Mouse (Mus musculus) midbrain, embryonic 13.5 days (tissue): Measurements from ENCODE around the gene Barx2. TPM values are rescaled to one million over a fixed set of nuclear protein-coding genes. Genes with fewer than 3 reads are reported as not detected.

Experiments
- ATAC-seq: fragments of 200-750 bp; cut with Nextera tagmentation; 2 replicates; pipeline ENCODE4 v1.8.0; 2017; ENCODE audit warnings: mild to moderate bottlenecking, moderate TSS enrichment, moderate library complexity
- H3K27ac ChIP-seq: fragments of 300-500 bp; sonication (generic); 2 replicates; pipeline ENCODE4 v1.5.1; 2015; ENCODE audit warnings: inconsistent platforms, mild to moderate bottlenecking, moderate library complexity
- H3K27me3 ChIP-seq: fragments of 300-500 bp; sonication (generic); 2 replicates; pipeline ENCODE4 v1.6.1; 2015; ENCODE audit warnings: mild to moderate bottlenecking, inconsistent platforms
- H3K36me3 ChIP-seq: fragments of 300-500 bp; sonication (generic); 2 replicates; pipeline ENCODE4 v1.6.1; 2015; ENCODE audit warnings: mild to moderate bottlenecking, inconsistent platforms
- H3K4me1 ChIP-seq: fragments of 300-500 bp; sonication (generic); replicated peaks from 2 replicates; pipeline ENCODE4 v1.6.1; 2015; ENCODE audit warnings: inconsistent platforms
- H3K4me2 ChIP-seq: fragments of 300-500 bp; sonication (generic); replicated peaks from 2 replicates; pipeline ENCODE4 v1.6.1; 2015; ENCODE audit warnings: moderate library complexity, mild to moderate bottlenecking, inconsistent platforms
- H3K4me3 ChIP-seq: fragments of 300-500 bp; sonication (generic); replicated peaks from 2 replicates; pipeline ENCODE4 v1.5.1; 2015; ENCODE audit warnings: mild to moderate bottlenecking, inconsistent platforms
- H3K9ac ChIP-seq: fragments of 300-500 bp; sonication (generic); replicated peaks from 2 replicates; pipeline ENCODE4 v1.6.1; 2015; ENCODE audit warnings: mild to moderate bottlenecking, inconsistent platforms
- H3K9me3 ChIP-seq: fragments of 300-500 bp; sonication (generic); 2 replicates; pipeline ENCODE4 v1.6.1; 2016; ENCODE audit warnings: mild to moderate bottlenecking, inconsistent platforms
- WGBS: fragments of 180-500 bp; shearing (Covaris S2); methylation state at CpG from one replicate; pipeline ENCODE4 v1.1.7; 2015; 5-methylcytosine and 5-hydroxymethylcytosine counted together
- polyA plus RNA-seq: library from polyadenylated mRNA; unstranded; fragments of >200 nt; fragmentation: Nextera tagmentation; extraction: Ambion mirVana; gene quantifications from 2 replicates; pipeline ENCODE4 v1.2.1, GENCODE M21; 2015

Barx2 gene
- polyA plus RNA-seq, 1 experiment from 2014 or later, result 0.13 TPM

- Histone ChIP-seq H3K27me3 (no peaks in the 10 kb centered on the region), H3K4me1 (no peaks in the 10 kb centered on the region), H3K9me3 (no peaks in the 10 kb centered on the region), H3K9ac (no peak overlapping the region), H3K4me3 (no peak overlapping the region), H3K36me3 (no peaks in the 10 kb centered on the region), H3K4me2 (no peak overlapping the region), H3K27ac (no peak overlapping the region)
- no peak for ATAC-seq
- 93% methylated on average over 2 of the region's 2 CpGs for WGBS
Measured at GRCm38 (mm10) chr9:31882376-31882775, 30.9 kb downstream of the Barx2 start.

- ATAC-seq, result no peak
- H3K4me2 ChIP-seq, result no peak overlapping the region
- 88% methylated on average over 3 of the region's 3 CpGs for WGBS
- no peaks in the 10 kb centered on the region for H3K27me3 ChIP-seq
- no peak overlapping the region for H3K27ac ChIP-seq
- no peaks in the 10 kb centered on the region for H3K9me3 ChIP-seq
- no peaks in the 10 kb centered on the region for H3K4me1 ChIP-seq
- H3K9ac ChIP-seq, result no peak overlapping the region
- no peaks in the 10 kb centered on the region for H3K36me3 ChIP-seq
- no peak overlapping the region for H3K4me3 ChIP-seq
Measured at GRCm38 (mm10) chr9:31875556-31875955, 37.7 kb downstream of the Barx2 start.

GRCm38 (mm10) chr9:31874236-31874635 lies 39.0 kb downstream of the Barx2 start:
- no peaks in the 10 kb centered on the region for H3K27me3 ChIP-seq
- no peaks in the 10 kb centered on the region for H3K9me3 ChIP-seq
- H3K27ac ChIP-seq, result no peak overlapping the region
- H3K4me3 ChIP-seq, result no peak overlapping the region
- H3K36me3 ChIP-seq, result no peaks in the 10 kb centered on the region
- H3K4me2 ChIP-seq, result no peak overlapping the region
- WGBS, result 96% methylated on average over 3 of the region's 3 CpGs
- H3K9ac ChIP-seq, result no peak overlapping the region
- no peak for ATAC-seq
- H3K4me1 ChIP-seq, result no peaks in the 10 kb centered on the region

GRCm38 (mm10) chr9:31871410-31871809 lies 41.9 kb downstream of the Barx2 start:
- no peak for ATAC-seq
- Histone ChIP-seq H3K9ac (no peak overlapping the region), H3K27me3 (no peaks in the 10 kb centered on the region), H3K27ac (no peak overlapping the region), H3K4me2 (no peak overlapping the region), H3K9me3 (no peaks in the 10 kb centered on the region), H3K4me1 (no peaks in the 10 kb centered on the region), H3K36me3 (no peaks in the 10 kb centered on the region), H3K4me3 (no peak overlapping the region)
- 68% methylated on average over 4 of the region's 4 CpGs for WGBS

- Histone ChIP-seq H3K4me1 (no peaks in the 10 kb centered on the region), H3K4me2 (no peak overlapping the region), H3K36me3 (no peaks in the 10 kb centered on the region), H3K9me3 (no peaks in the 10 kb centered on the region), H3K9ac (no peak overlapping the region), H3K27me3 (no peaks in the 10 kb centered on the region), H3K4me3 (no peak overlapping the region), H3K27ac (no peak overlapping the region)
- no peak for ATAC-seq
- 88% methylated on average over 2 of the region's 2 CpGs for WGBS
Measured at GRCm38 (mm10) chr9:31868823-31869460, 44.3 kb downstream of the Barx2 start.

GRCm38 (mm10) chr9:31863830-31864229 lies 49.4 kb downstream of the Barx2 start:
- ATAC-seq, result no peak
- Histone ChIP-seq H3K36me3 (no peaks in the 10 kb centered on the region), H3K27me3 (peaks cover 9% of the 10 kb centered on the region), H3K9ac (no peak overlapping the region), H3K27ac (no peak overlapping the region), H3K4me1 (peaks cover 3% of the 10 kb centered on the region), H3K4me2 (no peak overlapping the region), H3K9me3 (no peaks in the 10 kb centered on the region), H3K4me3 (no peak overlapping the region)
- WGBS, result 77% methylated on average over 6 of the region's 6 CpGs

- Histone ChIP-seq H3K4me2 (no peak overlapping the region), H3K4me1 (peaks cover 10% of the 10 kb centered on the region), H3K27ac (no peak overlapping the region), H3K36me3 (no peaks in the 10 kb centered on the region), H3K9ac (no peak overlapping the region), H3K4me3 (no peak overlapping the region), H3K9me3 (no peaks in the 10 kb centered on the region), H3K27me3 (peaks cover 14% of the 10 kb centered on the region)
- ATAC-seq, result no peak
- 87% methylated on average over 5 of the region's 5 CpGs for WGBS
Measured at GRCm38 (mm10) chr9:31859446-31859845, 53.8 kb downstream of the Barx2 start.

- no peaks in the 10 kb centered on the region for H3K36me3 ChIP-seq
- peak; percentile 80 for ATAC-seq
- H3K4me1 ChIP-seq, result peaks cover 10% of the 10 kb centered on the region
- H3K27ac ChIP-seq, result no peak overlapping the region
- no peaks in the 10 kb centered on the region for H3K9me3 ChIP-seq
- peak overlapping the region; percentile 53 for H3K4me2 ChIP-seq
- WGBS, result 5% methylated on average over 20 of the region's 20 CpGs
- no peak overlapping the region for H3K9ac ChIP-seq
- H3K4me3 ChIP-seq, result peak overlapping the region; percentile 17
- peaks cover 14% of the 10 kb centered on the region for H3K27me3 ChIP-seq
Measured at GRCm38 (mm10) chr9:31858720-31859340, 54.4 kb downstream of the Barx2 start.

GRCm38 (mm10) chr9:31857512-31857911 lies 55.8 kb downstream of the Barx2 start:
- ATAC-seq, result no peak
- no peak overlapping the region for H3K4me2 ChIP-seq
- H3K27me3 ChIP-seq, result peaks cover 14% of the 10 kb centered on the region
- H3K36me3 ChIP-seq, result no peaks in the 10 kb centered on the region
- no peak overlapping the region for H3K27ac ChIP-seq
- no peak overlapping the region for H3K4me3 ChIP-seq
- 77% methylated on average over 1 of the region's 1 CpGs for whole genome bisulfite sequencing
- H3K9me3 ChIP-seq, result no peaks in the 10 kb centered on the region
- H3K9ac ChIP-seq, result no peak overlapping the region
- peaks cover 10% of the 10 kb centered on the region for H3K4me1 ChIP-seq

- Histone ChIP-seq H3K4me1 (peaks cover 10% of the 10 kb centered on the region), H3K27ac (no peak overlapping the region), H3K4me2 (no peak overlapping the region), H3K27me3 (peaks cover 14% of the 10 kb centered on the region), H3K36me3 (no peaks in the 10 kb centered on the region), H3K9me3 (no peaks in the 10 kb centered on the region), H3K9ac (no peak overlapping the region), H3K4me3 (no peak overlapping the region)
- 55% methylated on average over 8 of the region's 8 CpGs for WGBS
- no peak for ATAC-seq
Measured at GRCm38 (mm10) chr9:31856437-31856836, 56.8 kb downstream of the Barx2 start.

GRCm38 (mm10) chr9:31855668-31856067 lies 57.6 kb downstream of the Barx2 start:
- Histone ChIP-seq H3K4me2 (no peak overlapping the region), H3K36me3 (no peaks in the 10 kb centered on the region), H3K27ac (no peak overlapping the region), H3K9me3 (no peaks in the 10 kb centered on the region), H3K27me3 (peaks cover 14% of the 10 kb centered on the region), H3K9ac (no peak overlapping the region), H3K4me1 (peaks cover 10% of the 10 kb centered on the region), H3K4me3 (no peak overlapping the region)
- no peak for ATAC-seq
- WGBS, result 89% methylated on average over 6 of the region's 6 CpGs

GRCm38 (mm10) chr9:31851710-31852109 lies 61.6 kb downstream of the Barx2 start:
- Histone ChIP-seq H3K9me3 (no peaks in the 10 kb centered on the region), H3K4me3 (no peak overlapping the region), H3K27me3 (no peaks in the 10 kb centered on the region), H3K36me3 (no peaks in the 10 kb centered on the region), H3K9ac (no peak overlapping the region), H3K27ac (no peak overlapping the region), H3K4me1 (no peaks in the 10 kb centered on the region), H3K4me2 (no peak overlapping the region)
- ATAC-seq, result no peak
- 94% methylated on average over 8 of the region's 8 CpGs for WGBS

- no peak overlapping the region for H3K9ac ChIP-seq
- no peak for ATAC-seq
- H3K9me3 ChIP-seq, result no peaks in the 10 kb centered on the region
- WGBS, result 88% methylated on average over 4 of the region's 4 CpGs
- no peak overlapping the region for H3K27ac ChIP-seq
- H3K27me3 ChIP-seq, result no peaks in the 10 kb centered on the region
- no peak overlapping the region for H3K4me3 ChIP-seq
- H3K4me1 ChIP-seq, result no peaks in the 10 kb centered on the region
- no peak overlapping the region for H3K4me2 ChIP-seq
- no peaks in the 10 kb centered on the region for H3K36me3 ChIP-seq
Measured at GRCm38 (mm10) chr9:31850706-31851105, 62.6 kb downstream of the Barx2 start.
